Mouse (Mus musculus): Measurements from ENCODE around the gene Ddit4.

- TF ChIP-seq GATA1 (IDR thresholded peaks at IDR 0.05; ENCODE audit: borderline replicate concordance, low read length), result no peak
- no peak for TF ChIP-seq FLI1 (IDR thresholded peaks at IDR 0.05; ENCODE audit: low read length)
These were observed 27.3 kb downstream of the Ddit4 start for GRCm38 (mm10) chr10:59924305-59924704.

Data from megakaryocyte, embryonic 14.5 days (primary cell).